Mouse (Mus musculus): ENCODE measurements around the gene Id3. TPM values are rescaled to one million over a fixed set of nuclear protein-coding genes. Genes with fewer than 3 reads are reported as not detected.
"Not testable (repeated sequence)": the region's sequence is repeated elsewhere in the genome, so short reads cannot be mapped to it uniquely, and the experiment has no call there.

Id3 gene
- total RNA-seq (2014; rRNA removed) = 134 and 153 TPM in 2 replicates
- polyA plus RNA-seq (2015; fragmentation: Nextera tagmentation; extraction: Ambion mirVana) = 177 and 185 TPM in 2 replicates

DNA sequence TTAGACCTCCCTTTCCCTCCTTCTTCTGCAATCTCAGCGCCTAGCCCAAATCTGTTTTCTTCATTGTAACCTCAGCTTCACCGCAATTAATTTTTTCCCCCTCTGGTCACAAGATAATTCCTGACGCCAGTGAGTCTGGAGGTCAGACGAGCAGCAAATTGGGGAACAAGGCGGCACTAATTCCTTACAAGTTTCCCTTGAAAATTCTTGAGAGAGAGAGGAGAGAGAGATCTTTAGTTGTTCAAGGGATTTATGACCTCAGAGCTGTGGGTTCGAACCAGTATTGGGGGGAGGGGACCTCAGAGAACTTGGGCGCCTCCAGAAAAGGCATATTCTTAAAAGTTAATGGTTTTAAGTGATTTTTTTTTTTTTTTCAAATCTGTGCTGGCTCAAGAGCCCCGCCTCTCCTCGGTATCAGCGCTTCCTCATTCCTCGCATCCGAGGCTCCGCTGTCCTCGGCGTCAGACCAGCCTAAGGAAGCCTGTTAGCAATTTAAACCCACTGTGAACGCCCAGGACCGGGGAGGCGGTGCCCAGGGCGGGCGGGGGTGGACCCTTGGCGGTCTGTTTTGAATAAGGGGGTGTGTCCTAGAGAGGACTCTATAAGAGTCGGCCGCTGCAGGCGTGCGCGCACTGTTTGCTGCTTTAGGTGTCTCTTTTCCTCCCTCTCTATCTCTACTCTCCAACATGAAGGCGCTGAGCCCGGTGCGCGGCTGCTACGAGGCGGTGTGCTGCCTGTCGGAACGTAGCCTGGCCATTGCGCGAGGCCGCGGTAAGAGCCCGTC, at the start of gene Id3:
Gene Id3, plus strand, starts transcription at position 305 of the 784 bp plus-strand sequence.
- DNase-seq = peak; percentile 76
- H3K4me1 ChIP-seq (ENCODE audit: insufficient read depth) = peaks cover 7% of the 10 kb centered on the region; the same call in 1 of the 2 replicates
- WGBS = 2% methylated on average over 39 of the region's 39 CpGs

DNA sequence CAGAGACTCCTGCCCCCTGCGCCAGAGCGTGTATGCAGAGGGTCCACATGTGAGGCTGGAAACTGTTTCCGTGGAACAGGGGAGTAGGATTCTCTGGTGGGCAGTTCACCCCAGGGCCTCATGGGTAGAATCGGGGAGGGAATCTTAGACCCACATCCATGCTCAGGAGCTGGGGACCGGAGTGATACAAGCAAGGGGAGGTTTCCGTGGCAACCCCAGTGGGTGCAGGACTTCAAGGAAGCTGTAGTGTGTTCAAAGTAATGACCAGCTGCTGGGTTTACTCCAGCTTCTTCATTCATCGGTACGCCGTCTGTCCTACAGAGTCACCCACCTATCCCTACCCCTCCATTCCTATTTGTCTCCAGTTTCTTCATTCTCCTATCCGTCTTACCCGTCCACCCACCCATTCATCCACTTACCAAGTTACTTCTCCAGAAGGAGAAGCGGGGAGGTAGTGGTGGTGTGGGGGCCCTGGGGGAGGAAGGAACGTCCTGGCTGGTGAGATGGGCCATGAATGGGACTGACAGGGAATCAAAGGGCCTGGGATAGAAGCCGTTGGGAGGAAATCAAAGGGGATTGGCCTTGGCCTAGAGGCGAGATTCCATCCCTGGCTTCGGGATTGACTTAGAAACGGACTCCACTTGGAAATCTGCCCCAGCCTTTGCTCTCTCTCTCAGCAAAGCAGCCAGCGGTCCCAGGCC, 48.6 kb upstream of the Id3 start:
- Histone ChIP-seq H3K27ac (ENCODE audit: low read depth, low read length) (no peak overlapping the region), H3K4me1 (ENCODE audit: insufficient read depth) (no peaks in the 10 kb centered on the region), H3K9me3 (ENCODE audit: low read length) (no peaks in the 10 kb centered on the region), H3K27me3 (ENCODE audit: insufficient read depth, low read length) (no peaks in the 10 kb centered on the region), H3K4me2 (ENCODE audit: low read depth) (no peak overlapping the region), H3K9ac (no peak overlapping the region), H3K4me3 (ENCODE audit: low read depth, low read length) (no peak overlapping the region), H3K36me3 (ENCODE audit: insufficient read depth) (no peaks in the 10 kb centered on the region)
- ATAC-seq (peak; percentile 84), DNase-seq (peak; percentile 52)
- TF ChIP-seq CTCF (IDR thresholded peaks at IDR 0.05; ENCODE audit: low read depth) = no peak
- WGBS = 62% methylated on average over 18 of the region's 18 CpGs

More for the DNA sequence above, at the start of gene Id3:
- peak within 1 kb of the TSS; percentile 39 for H3K4me3 ChIP-seq (ENCODE audit: low read depth, low read length)
- no peaks in the 10 kb centered on the region for H3K9me3 ChIP-seq (ENCODE audit: low read length)
- H3K27me3 ChIP-seq (ENCODE audit: insufficient read depth, low read length) = 0 out of 2 replicates have a peak, but pooled peaks cover 17% of the 10 kb centered on the region
- peak within 1 kb of the TSS; percentile 59 for H3K4me2 ChIP-seq (ENCODE audit: low read depth)
- H3K36me3 ChIP-seq (ENCODE audit: insufficient read depth) = no peaks in the 10 kb centered on the region
- TF ChIP-seq CTCF (IDR thresholded peaks at IDR 0.05; ENCODE audit: low read depth) = no peak
- ATAC-seq = peak; percentile 83
- peak within 1 kb of the TSS; percentile 68 for H3K27ac ChIP-seq (ENCODE audit: low read depth, low read length)
- H3K9ac ChIP-seq = peak within 1 kb of the TSS; percentile 54

DNA sequence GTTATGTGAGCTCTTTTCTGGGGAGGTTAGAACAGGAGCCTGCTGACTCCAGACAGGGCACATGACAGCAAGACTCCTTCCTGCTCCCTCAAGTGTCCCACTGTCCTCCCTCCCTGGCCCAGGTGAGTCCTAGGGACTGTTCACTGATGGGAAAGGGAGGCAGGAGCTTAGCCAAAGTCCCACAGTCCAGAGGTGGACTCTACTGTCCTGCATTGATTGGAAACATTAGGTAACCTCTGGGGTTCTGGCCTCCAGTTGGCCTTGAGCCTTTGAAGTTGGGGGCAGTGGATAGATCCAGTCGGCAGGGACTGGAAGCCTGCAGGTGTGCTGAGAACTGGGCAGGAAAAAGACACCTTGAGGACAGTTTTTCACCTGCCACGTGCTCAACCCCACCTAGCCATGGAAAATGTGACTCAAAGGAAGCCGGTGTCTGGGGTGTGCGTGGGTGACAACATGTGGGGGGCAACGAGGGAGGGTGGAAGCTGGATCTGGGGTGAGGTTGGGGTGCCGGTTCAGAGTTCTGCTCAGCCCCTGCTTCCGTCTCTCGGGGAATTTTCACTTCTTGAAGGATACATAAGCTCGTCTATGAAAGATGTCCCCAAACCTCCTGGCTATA, 47.7 kb upstream of the Id3 start:
- H3K36me3 ChIP-seq (ENCODE audit: insufficient read depth) = no peaks in the 10 kb centered on the region
- ATAC-seq = no peak
- no peak overlapping the region for H3K4me2 ChIP-seq (ENCODE audit: low read depth)
- no peaks in the 10 kb centered on the region for H3K4me1 ChIP-seq (ENCODE audit: insufficient read depth)
- no peak for DNase-seq
- no peak overlapping the region for H3K27ac ChIP-seq (ENCODE audit: low read depth, low read length)
- WGBS = 80% methylated on average over 9 of the region's 9 CpGs
- no peak overlapping the region for H3K9ac ChIP-seq
- no peak overlapping the region for H3K4me3 ChIP-seq (ENCODE audit: low read depth, low read length)
- no peak for TF ChIP-seq CTCF (IDR thresholded peaks at IDR 0.05; ENCODE audit: low read depth)
- no peaks in the 10 kb centered on the region for H3K27me3 ChIP-seq (ENCODE audit: insufficient read depth, low read length)
- no peaks in the 10 kb centered on the region for H3K9me3 ChIP-seq (ENCODE audit: low read length)

DNA sequence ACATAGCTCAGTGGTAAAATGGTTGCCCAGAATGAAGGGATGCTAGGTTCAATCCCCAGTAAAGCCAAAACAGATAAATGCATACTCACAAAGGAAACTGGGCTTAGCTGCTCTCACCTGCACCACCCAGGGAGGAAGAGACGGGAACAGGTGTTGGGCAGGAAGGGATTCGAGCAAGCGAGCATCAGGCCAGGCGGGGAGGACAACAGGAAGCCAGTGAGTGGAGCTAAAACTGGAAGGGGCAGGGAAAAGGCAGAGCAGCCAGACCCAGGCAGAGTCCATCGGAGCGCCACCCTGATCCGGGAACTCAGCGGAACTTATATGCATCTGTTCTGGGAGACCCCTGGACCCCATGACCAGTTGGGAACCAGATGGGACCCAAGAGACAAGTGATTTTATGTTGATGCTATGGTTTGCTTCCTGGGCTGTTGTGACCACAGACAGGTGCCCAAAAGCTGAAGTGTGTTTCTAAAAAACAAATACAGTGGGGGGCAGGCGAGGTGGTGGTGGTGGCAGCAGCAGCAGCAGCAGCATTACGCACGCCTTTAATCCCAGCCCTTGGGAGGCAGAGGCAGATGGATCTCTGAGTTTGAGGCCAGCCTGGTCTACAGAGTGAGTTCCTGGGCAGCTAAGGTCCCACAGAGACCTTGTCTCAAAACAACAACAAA, 46.7 kb upstream of the Id3 start:
- Histone ChIP-seq H3K36me3 (ENCODE audit: insufficient read depth) (no peaks in the 10 kb centered on the region), H3K9ac (no peak overlapping the region), H3K27ac (ENCODE audit: low read depth, low read length) (no peak overlapping the region), H3K4me3 (ENCODE audit: low read depth, low read length) (no peak overlapping the region), H3K4me1 (ENCODE audit: insufficient read depth) (no peaks in the 10 kb centered on the region), H3K27me3 (ENCODE audit: insufficient read depth, low read length) (no peaks in the 10 kb centered on the region), H3K4me2 (ENCODE audit: low read depth) (no peak overlapping the region), H3K9me3 (ENCODE audit: low read length) (no peaks in the 10 kb centered on the region)
- 78% methylated on average over 11 of the region's 11 CpGs for WGBS
- TF ChIP-seq CTCF (IDR thresholded peaks at IDR 0.05; ENCODE audit: low read depth) = no peak
- DNase-seq = no peak
- ATAC-seq = no peak

DNA sequence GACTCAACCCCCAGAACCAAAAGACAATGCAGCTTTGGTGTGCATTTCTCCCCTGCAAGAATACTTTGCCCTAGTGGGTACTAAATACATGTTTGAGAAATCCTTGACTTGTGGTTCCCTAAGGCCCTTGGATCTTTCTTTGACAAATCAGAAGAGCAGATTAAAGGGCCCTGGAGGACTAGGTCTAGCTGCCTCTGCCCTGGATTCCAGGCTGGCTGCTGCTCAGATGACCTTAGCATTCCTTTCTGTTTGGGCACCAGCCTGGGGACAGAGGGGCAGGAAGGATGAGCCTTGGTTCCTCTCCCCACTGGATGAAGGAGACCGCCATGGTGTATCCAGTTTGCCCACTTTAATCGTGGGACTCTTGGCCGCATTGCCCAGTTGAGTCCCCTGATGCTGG, 44.9 kb upstream of the Id3 start:
- no peak overlapping the region for H3K27ac ChIP-seq (ENCODE audit: low read depth, low read length)
- no peak overlapping the region for H3K4me2 ChIP-seq (ENCODE audit: low read depth)
- no peaks in the 10 kb centered on the region for H3K27me3 ChIP-seq (ENCODE audit: insufficient read depth, low read length)
- no peaks in the 10 kb centered on the region for H3K9me3 ChIP-seq (ENCODE audit: low read length)
- 92% methylated on average over 3 of the region's 3 CpGs for WGBS
- ATAC-seq (no peak), DNase-seq (no peak)
- TF ChIP-seq CTCF (IDR thresholded peaks at IDR 0.05; ENCODE audit: low read depth) = no peak
- no peaks in the 10 kb centered on the region for H3K36me3 ChIP-seq (ENCODE audit: insufficient read depth)
- no peaks in the 10 kb centered on the region for H3K4me1 ChIP-seq (ENCODE audit: insufficient read depth)
- H3K9ac ChIP-seq = no peak overlapping the region
- H3K4me3 ChIP-seq (ENCODE audit: low read depth, low read length) = no peak overlapping the region

DNA sequence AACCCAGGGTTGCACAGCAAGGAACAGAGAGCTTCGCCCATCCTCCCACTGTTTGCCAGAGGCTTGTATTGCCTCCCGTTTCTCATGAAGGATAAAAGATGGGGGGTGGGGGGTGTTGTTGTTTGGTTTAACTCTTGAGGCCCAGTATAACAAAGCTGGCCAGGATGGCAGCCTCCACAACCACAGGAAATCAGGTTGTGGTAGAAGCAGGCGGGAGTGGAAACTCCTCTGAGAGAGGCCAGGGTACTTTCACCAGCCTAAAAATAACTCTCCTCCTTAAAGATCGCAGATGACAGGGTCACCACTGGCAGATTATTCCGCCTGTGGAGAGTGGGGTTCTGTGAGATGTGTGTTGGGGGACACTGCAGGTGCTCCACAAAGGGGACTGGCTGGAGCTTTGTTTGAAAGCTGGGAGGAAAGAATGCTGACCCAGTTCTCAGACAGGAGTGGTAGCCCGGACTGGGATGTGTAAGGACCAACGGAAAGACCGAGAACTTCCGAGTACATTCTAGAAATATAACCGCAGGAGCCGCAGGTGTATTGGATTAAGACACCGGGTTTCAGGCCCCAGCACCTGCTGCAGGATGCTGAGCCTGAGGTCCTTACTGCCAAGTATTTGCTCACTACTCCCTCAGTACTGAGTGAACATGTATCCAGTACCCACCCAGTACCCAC, 42.8 kb upstream of the Id3 start:
- WGBS = 74% methylated on average over 12 of the region's 12 CpGs
- ATAC-seq = no peak
- Histone ChIP-seq H3K9ac (no peak overlapping the region), H3K4me3 (ENCODE audit: low read depth, low read length) (no peak overlapping the region), H3K9me3 (ENCODE audit: low read length) (no peaks in the 10 kb centered on the region), H3K4me1 (ENCODE audit: insufficient read depth) (no peaks in the 10 kb centered on the region), H3K4me2 (ENCODE audit: low read depth) (no peak overlapping the region), H3K36me3 (ENCODE audit: insufficient read depth) (no peaks in the 10 kb centered on the region), H3K27me3 (ENCODE audit: insufficient read depth, low read length) (no peaks in the 10 kb centered on the region), H3K27ac (ENCODE audit: low read depth, low read length) (no peak overlapping the region)
- no peak for TF ChIP-seq CTCF (IDR thresholded peaks at IDR 0.05; ENCODE audit: low read depth)
- no peak for DNase-seq

DNA sequence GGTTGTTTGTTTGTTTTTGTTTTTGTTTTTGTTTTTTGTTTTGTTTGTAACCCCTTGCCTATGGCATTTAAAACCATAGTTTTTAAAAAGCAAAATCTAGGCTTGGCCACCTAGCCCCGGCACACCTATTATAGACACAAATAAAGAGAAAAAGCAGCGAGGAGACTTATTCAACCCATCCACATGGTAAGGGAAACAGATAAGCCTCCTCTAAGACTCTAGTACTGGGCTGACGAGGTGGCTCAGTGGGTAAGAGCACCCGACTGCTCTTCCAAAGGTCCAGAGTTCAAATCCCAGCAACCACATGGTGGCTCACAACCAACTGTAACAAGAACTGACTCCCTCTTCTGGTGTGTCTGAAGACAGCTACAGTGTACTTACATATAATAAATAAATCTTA, 41.5 kb upstream of the Id3 start:
- not testable (repeated sequence) for H3K4me1 ChIP-seq (ENCODE audit: insufficient read depth); H3K4me3 ChIP-seq (ENCODE audit: low read depth, low read length); H3K9me3 ChIP-seq (ENCODE audit: low read length); H3K9ac ChIP-seq; H3K27me3 ChIP-seq (ENCODE audit: insufficient read depth, low read length); H3K36me3 ChIP-seq (ENCODE audit: insufficient read depth); H3K4me2 ChIP-seq (ENCODE audit: low read depth); ATAC-seq; DNase-seq; H3K27ac ChIP-seq (ENCODE audit: low read depth, low read length)
- WGBS = 86% methylated on average over 4 of the region's 4 CpGs

Data from forebrain, postnatal 0 days (tissue).